Mouse (Mus musculus) liver, embryonic 16.5 days (tissue): ENCODE measurements around the gene Gm10974. TPM values are rescaled to one million over a fixed set of nuclear protein-coding genes. Genes with fewer than 3 reads are reported as not detected.

Experiments used
- ATAC-seq: fragments of 200-750 bp; cut with Nextera tagmentation; 2 replicates; pipeline ENCODE4 v1.8.0; 2017; ENCODE audit warnings: low read depth, mild to moderate bottlenecking, moderate number of reproducible peaks, moderate library complexity
- H3K27ac ChIP-seq: fragments of 300-500 bp; sonication (generic); 2 replicates; pipeline ENCODE4 v1.5.1; 2014; ENCODE audit warnings: mild to moderate bottlenecking, low read length
- H3K27me3 ChIP-seq: fragments of 300-500 bp; sonication (generic); 2 replicates; pipeline ENCODE4 v1.6.1; 2014; ENCODE audit warnings: low read depth, low read length, mixed read lengths; ENCODE audit not compliant: control insufficient read depth, insufficient read depth
- H3K36me3 ChIP-seq: fragments of 300-500 bp; sonication (generic); 2 replicates; pipeline ENCODE4 v1.6.1; 2014; ENCODE audit warnings: mild to moderate bottlenecking; ENCODE audit not compliant: control insufficient read depth, insufficient read depth
- H3K4me1 ChIP-seq: fragments of 300-500 bp; sonication (generic); 2 replicates; pipeline ENCODE4 v1.6.1; 2014; ENCODE audit warnings: low read depth, low read length, mixed read lengths; ENCODE audit not compliant: control insufficient read depth
- H3K4me2 ChIP-seq: fragments of 300-500 bp; sonication (generic); 2 replicates; pipeline ENCODE4 v1.6.1; 2014; ENCODE audit warnings: low read depth, low read length, mixed read lengths
- H3K4me3 ChIP-seq: fragments of 300-500 bp; sonication (generic); 2 replicates; pipeline ENCODE4 v1.5.1; 2014; ENCODE audit warnings: low read depth, mild to moderate bottlenecking, low read length
- H3K9ac ChIP-seq: fragments of 300-500 bp; sonication (generic); 2 replicates; pipeline ENCODE4 v1.6.1; 2014; ENCODE audit warnings: low read depth, low read length
- H3K9me3 ChIP-seq: fragments of 300-500 bp; sonication (generic); replicated peaks from 2 replicates; pipeline ENCODE4 v1.6.1; 2016; ENCODE audit warnings: low read length; ENCODE audit not compliant: control insufficient read depth
- WGBS: fragments of 180-500 bp; shearing (Covaris S2); extraction: QIAGEN DNeasy Blood & Tissue Kit; methylation state at CpG from one replicate; pipeline ENCODE4 v1.1.7; 2014; ENCODE audit not compliant: insufficient replicate concordance; 5-methylcytosine and 5-hydroxymethylcytosine counted together
- polyA plus RNA-seq: library from polyadenylated mRNA; unstranded; fragments of >200 nt; fragmentation: Nextera tagmentation; extraction: Ambion mirVana; gene quantifications from 2 replicates; pipeline ENCODE4 v1.2.1, GENCODE M21; 2015

The Gm10974 gene
- polyA plus RNA-seq: not detected in 2 replicates

DNA sequence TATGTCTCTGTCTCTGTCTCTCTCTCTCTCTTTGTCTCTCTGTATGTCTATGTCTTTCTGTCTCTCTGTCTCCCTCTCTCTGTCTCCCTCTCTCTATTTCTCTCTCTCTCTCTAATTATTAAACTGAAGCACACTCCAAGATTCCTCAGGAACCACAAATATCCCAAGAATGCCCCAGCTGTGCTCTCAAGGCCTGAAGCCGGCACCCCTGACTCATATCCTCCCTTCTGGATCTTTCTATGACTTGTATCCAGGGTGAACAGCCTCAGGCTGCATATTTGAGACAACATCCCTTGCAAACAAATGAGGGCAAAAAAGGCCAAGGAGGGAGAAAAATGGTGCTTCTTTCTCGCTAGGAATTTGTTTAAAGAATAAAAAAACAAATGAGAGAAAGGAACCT is at the start of gene Gm10974:
TSS of gene Gm10974 (plus strand) at position 2 of the 400 bp plus-strand sequence.
- WGBS: 44% methylated on average over 2 of the region's 2 CpGs

DNA sequence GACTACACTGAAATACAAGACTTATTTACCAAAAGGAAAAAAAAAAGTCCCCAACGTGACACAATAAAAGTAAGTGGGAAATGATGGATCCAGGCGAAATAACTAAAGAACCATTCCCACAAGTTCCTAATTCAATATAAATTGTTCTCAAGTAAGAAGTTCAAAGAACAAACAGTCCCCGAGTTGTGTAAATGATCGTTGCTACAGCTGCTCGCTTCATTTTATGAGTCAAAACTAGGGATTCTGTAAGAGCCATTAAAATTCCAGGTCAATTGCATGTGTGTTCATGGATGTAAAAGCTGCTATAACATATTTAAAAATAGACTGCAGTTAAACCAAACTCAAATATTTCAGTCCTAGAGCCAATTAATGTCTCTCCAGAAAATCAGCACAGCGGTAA is 47.6 kb upstream of the Gm10974 start:
- Histone ChIP-seq H3K4me2 (no peak overlapping the region), H3K4me3 (no peak overlapping the region), H3K27me3 (no peaks in the 10 kb centered on the region), H3K9ac (no peak overlapping the region), H3K27ac (no peak overlapping the region), H3K9me3 (no peaks in the 10 kb centered on the region), H3K36me3 (no peaks in the 10 kb centered on the region; the same call in 1 of the 2 replicates), H3K4me1 (no peaks in the 10 kb centered on the region)
- 65% methylated on average over 6 of the region's 6 CpGs for WGBS
- ATAC-seq: no peak

More for the DNA sequence above, at the start of gene Gm10974:
- H3K4me1 ChIP-seq: peaks cover 9% of the 10 kb centered on the region
- H3K9me3 ChIP-seq: no peaks in the 10 kb centered on the region
- no peak within 1 kb of the TSS for H3K9ac ChIP-seq
- no peak within 1 kb of the TSS for H3K27ac ChIP-seq
- no peak within 1 kb of the TSS for H3K4me3 ChIP-seq
- no peaks in the 10 kb centered on the region for H3K27me3 ChIP-seq
- ATAC-seq: no peak; the same call in 1 of the 2 replicates
- no peak within 1 kb of the TSS for H3K4me2 ChIP-seq
- peaks cover 3% of the 10 kb centered on the region for H3K36me3 ChIP-seq

DNA sequence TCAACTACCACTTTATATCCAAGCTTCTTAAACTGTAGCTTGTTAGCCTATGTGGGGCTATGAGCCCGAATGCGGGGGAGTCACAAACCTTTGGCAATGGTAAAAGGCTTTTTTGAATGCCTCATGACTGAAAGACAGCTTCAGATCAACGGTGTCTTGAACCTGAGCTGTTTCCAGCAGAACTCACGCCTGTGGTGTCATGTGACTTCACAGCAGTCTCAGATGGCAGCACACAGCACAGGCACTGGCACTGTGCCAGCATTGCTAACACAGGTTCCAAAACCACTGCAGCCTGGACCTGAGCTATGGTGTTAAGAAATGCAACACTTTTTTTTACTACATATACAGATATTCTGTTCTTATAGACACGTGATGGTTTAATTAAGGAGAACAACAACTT is 44.7 kb upstream of the Gm10974 start:
- Histone ChIP-seq H3K9ac (no peak overlapping the region), H3K4me2 (no peak overlapping the region), H3K27ac (no peak overlapping the region), H3K27me3 (no peaks in the 10 kb centered on the region), H3K4me1 (no peaks in the 10 kb centered on the region), H3K9me3 (no peaks in the 10 kb centered on the region), H3K4me3 (no peak overlapping the region), H3K36me3 (peaks cover 2% of the 10 kb centered on the region; the same call in 1 of the 2 replicates)
- 54% methylated on average over 5 of the region's 5 CpGs for WGBS
- ATAC-seq: no peak

DNA sequence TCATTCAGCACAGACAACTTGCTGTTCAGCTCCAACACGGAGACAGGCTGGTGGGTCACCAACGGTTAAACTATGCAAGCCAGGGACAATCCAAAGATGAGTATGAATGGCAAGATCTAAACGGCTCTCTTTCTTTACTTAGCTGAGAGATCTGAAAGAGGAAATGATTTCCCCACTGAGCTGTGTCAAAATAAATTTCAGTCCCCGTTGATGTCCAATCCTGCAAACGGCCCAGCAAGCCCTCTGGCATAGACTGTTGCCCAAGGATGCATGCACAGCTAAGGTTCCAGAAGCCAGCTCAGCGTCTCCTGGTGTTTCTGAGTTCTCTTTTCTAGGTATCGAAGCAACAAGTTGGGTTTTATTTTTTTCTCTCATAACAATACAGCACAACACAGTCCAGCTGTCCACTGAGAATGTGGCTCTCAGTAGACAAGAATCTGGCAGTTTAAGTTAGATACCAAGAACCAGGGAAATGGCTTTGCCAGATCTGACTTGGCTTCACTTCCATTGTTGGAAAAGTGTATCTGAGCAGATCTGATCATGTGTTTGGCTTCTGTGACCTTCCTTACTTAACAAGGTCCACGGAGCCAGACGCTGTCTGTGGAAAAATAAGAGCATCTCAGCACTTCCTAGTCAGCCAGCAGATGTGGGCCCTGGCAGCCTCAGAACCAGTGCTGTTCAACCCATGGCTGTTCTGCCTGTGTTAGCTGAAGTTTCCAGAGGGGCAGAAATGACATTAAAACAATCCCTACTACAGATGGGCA is 42.3 kb upstream of the Gm10974 start:
- 64% methylated on average over 9 of the region's 9 CpGs for WGBS
- H3K27me3 ChIP-seq: no peaks in the 10 kb centered on the region
- no peak overlapping the region for H3K4me3 ChIP-seq
- no peaks in the 10 kb centered on the region for H3K4me1 ChIP-seq
- no peaks in the 10 kb centered on the region for H3K9me3 ChIP-seq
- no peak overlapping the region for H3K27ac ChIP-seq
- ATAC-seq: no peak
- H3K4me2 ChIP-seq: no peak overlapping the region
- H3K36me3 ChIP-seq: peaks cover 4% of the 10 kb centered on the region; the same call in 1 of the 2 replicates
- H3K9ac ChIP-seq: no peak overlapping the region

DNA sequence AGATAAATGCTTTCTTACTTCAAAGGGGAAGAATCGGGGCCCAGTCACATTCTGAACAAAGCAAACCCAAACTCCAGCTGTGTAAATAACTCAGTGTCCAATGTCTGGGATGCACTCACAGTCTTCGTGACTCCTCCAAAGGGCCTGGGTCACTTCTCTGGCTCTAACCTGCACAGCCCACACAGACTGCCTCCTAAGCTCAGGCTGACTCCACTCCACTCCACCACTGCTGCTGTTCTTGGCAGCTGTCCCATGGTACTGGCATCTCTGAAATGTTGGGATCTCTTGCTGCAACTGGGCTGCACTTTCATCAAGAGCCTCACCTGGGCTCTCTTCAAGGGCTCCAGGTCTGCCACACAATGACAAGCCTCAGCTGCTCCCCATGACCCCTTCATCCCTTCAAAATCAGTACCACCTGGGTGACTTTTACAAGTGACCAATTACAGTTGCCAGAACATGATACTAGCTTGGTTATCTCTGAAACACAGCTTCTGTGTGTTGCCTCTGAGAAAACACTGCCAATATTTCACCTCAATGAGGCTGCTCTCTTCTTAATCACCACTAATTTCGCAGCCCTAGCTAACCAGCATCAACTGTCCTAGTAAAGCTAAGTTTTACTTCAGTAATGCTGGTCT is 40.2 kb upstream of the Gm10974 start:
- Histone ChIP-seq H3K27ac (no peak overlapping the region), H3K27me3 (no peaks in the 10 kb centered on the region), H3K9me3 (no peaks in the 10 kb centered on the region), H3K4me3 (no peak overlapping the region), H3K4me2 (no peak overlapping the region), H3K4me1 (no peaks in the 10 kb centered on the region), H3K9ac (no peak overlapping the region), H3K36me3 (peaks cover 6% of the 10 kb centered on the region; the same call in 1 of the 2 replicates)
- no peak for ATAC-seq
- WGBS: 63% methylated on average over 3 of the region's 3 CpGs

DNA sequence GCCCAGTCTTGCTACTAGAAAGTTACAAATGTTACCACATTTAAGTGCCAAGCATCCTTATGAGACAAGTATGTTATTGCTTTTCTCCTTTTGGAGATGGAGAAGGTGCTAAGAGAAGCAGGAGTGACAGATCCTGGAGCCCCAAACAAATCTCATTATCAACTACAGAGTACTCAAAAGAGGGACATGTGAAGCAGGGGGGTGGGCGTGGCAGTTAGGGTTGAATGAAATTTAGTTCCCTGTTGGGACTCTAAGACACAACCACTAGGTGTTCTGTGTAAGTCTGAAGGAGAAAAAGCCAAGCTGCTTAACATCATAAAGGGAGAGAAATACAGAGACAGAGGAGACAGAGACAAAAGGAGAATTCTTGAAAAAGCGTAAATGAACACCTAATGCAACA is 38.2 kb upstream of the Gm10974 start:
- 81% methylated on average over 2 of the region's 2 CpGs for WGBS

DNA sequence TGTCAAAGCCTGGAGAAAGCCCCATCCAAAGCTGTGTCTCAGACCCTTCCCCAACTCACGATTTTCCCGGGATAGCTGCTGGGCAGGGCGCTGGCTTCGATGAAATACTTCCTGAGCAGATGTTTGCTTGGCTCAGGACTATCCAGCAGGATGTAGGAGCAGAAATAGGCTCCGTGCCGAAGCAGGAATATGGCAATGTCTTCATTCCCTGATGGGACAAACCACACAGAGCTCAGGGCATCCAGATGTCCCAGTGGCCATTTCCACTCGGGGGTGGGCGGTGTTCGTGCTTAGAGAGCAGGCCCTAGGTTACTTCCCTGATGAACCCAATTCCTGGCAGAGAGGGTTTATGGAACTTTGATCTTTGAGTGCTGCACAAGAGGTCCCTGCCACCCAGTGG is 35.1 kb upstream of the Gm10974 start:
- 81% methylated on average over 9 of the region's 9 CpGs for WGBS
- no peaks in the 10 kb centered on the region for H3K9me3 ChIP-seq
- H3K4me2 ChIP-seq: no peak overlapping the region
- H3K4me3 ChIP-seq: no peak overlapping the region
- H3K9ac ChIP-seq: no peak overlapping the region
- ATAC-seq: no peak
- no peaks in the 10 kb centered on the region for H3K27me3 ChIP-seq
- peaks cover 9% of the 10 kb centered on the region for H3K36me3 ChIP-seq
- no peak overlapping the region for H3K27ac ChIP-seq
- no peaks in the 10 kb centered on the region for H3K4me1 ChIP-seq

More for the DNA sequence above, 38.2 kb upstream of the Gm10974 start:
- ATAC-seq: no peak
- Histone ChIP-seq H3K4me1 (no peaks in the 10 kb centered on the region), H3K27me3 (no peaks in the 10 kb centered on the region), H3K4me3 (no peak overlapping the region), H3K36me3 (peaks cover 6% of the 10 kb centered on the region; the same call in 1 of the 2 replicates), H3K27ac (no peak overlapping the region), H3K9ac (no peak overlapping the region), H3K4me2 (no peak overlapping the region), H3K9me3 (no peaks in the 10 kb centered on the region)

DNA sequence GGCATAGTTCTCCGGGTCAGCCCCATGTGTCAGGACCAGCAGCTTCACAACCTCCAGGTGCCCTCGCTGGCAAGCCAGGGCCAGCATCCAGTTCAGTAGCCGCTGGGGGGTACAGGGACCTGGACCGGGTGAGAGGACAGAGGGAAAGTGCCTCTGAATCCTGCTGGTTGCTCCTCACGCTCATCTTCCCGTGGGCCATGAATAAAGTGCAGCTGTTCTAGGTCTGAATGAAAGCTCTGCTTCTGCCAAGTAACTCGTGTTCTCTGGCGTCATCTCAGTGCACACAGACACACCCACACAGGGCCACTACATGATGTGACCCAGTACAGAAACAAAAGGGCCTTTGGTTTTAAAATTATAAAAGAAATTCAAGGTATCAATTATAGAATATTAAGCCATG is 33.4 kb upstream of the Gm10974 start:
- 75% methylated on average over 8 of the region's 8 CpGs for WGBS

DNA sequence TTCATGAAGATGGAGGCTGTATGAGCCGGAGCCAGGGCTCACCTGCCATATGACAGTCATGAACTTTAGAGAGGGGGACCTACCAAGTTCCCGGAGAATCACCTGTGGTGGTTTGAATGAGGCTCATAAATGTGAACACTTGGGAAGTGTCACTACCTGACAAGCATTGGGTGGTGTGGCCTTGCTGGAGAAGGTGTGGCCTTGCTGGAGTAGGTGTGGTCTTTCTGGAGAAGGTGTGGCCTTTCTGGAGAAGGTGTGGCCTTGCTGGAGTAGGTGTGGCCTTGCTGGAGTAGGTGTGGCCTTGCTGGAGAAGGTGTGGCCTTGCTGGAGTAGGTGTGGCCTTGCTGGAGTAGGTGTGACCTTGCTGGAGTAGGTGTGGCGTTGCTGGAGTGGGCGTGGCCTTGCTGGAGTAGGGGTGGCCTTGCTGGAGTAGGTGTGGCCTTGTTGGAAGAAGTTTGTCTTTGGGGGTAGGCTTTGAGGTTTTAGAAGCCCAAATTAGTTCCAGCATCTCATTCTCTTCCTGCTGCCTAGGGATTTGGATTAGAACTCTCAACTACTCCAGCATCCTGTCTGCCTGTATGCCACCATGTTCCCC is 31.7 kb upstream of the Gm10974 start:
- 69% methylated on average over 4 of the region's 4 CpGs for WGBS
- no peak overlapping the region for H3K4me3 ChIP-seq
- no peak overlapping the region for H3K9ac ChIP-seq
- H3K27ac ChIP-seq: no peak overlapping the region
- no peaks in the 10 kb centered on the region for H3K27me3 ChIP-seq
- H3K4me2 ChIP-seq: no peak overlapping the region
- H3K9me3 ChIP-seq: no peaks in the 10 kb centered on the region
- H3K36me3 ChIP-seq: peaks cover 5% of the 10 kb centered on the region; the same call in 1 of the 2 replicates
- ATAC-seq: no peak
- no peaks in the 10 kb centered on the region for H3K4me1 ChIP-seq

More for the DNA sequence above, 33.4 kb upstream of the Gm10974 start:
- Histone ChIP-seq H3K4me2 (no peak overlapping the region), H3K27ac (no peak overlapping the region), H3K36me3 (peaks cover 5% of the 10 kb centered on the region; the same call in 1 of the 2 replicates), H3K4me1 (no peaks in the 10 kb centered on the region), H3K9ac (no peak overlapping the region), H3K27me3 (no peaks in the 10 kb centered on the region), H3K4me3 (no peak overlapping the region), H3K9me3 (no peaks in the 10 kb centered on the region)
- no peak for ATAC-seq
